Mouse (Mus musculus) forebrain, embryonic 14.5 days (tissue): ENCODE data around the gene Hoxb4. TPM values are rescaled to one million over a fixed set of nuclear protein-coding genes. Genes with fewer than 3 reads are reported as not detected.

Source experiments
- ATAC-seq: fragments of 200-750 bp; cut with Nextera tagmentation; 2 replicates; pipeline ENCODE4 v1.8.0; 2017; ENCODE audit warnings: mild to moderate bottlenecking, moderate library complexity
- DNase-seq: peaks from one replicate; pipeline ENCODE4 v3.0.0-alpha.2; 2015; ENCODE audit warnings: low spot score
- H3K27ac ChIP-seq: fragments of 300-500 bp; sonication (generic); 2 replicates; pipeline ENCODE4 v1.5.1; 2014; ENCODE audit warnings: low read depth, mild to moderate bottlenecking, control low read depth, low read length, moderate library complexity
- H3K27me3 ChIP-seq: fragments of 300-500 bp; sonication (generic); replicated peaks from 2 replicates; pipeline ENCODE4 v1.6.1; 2014; ENCODE audit warnings: low read length, control low read depth, mixed read lengths; ENCODE audit not compliant: control insufficient read depth, insufficient read depth
- H3K36me3 ChIP-seq: fragments of 300-500 bp; sonication (generic); 2 replicates; pipeline ENCODE4 v1.6.1; 2014; ENCODE audit warnings: low read length, control low read depth; ENCODE audit not compliant: control insufficient read depth, insufficient read depth
- H3K4me1 ChIP-seq: fragments of 300-500 bp; sonication (generic); 2 replicates; pipeline ENCODE4 v1.6.1; 2014; ENCODE audit warnings: antibody characterized with exemption, low read length, control low read depth; ENCODE audit not compliant: control insufficient read depth, insufficient read depth
- H3K4me2 ChIP-seq: fragments of 300-500 bp; sonication (generic); 2 replicates; pipeline ENCODE4 v1.6.1; 2014; ENCODE audit warnings: mild to moderate bottlenecking, control low read depth, low read length
- H3K4me3 ChIP-seq: fragments of 300-500 bp; sonication (generic); 2 replicates; pipeline ENCODE4 v1.5.1; 2014; ENCODE audit warnings: low read depth, low read length, control low read depth
- H3K9ac ChIP-seq: fragments of 300-500 bp; sonication (generic); 2 replicates; pipeline ENCODE4 v1.6.1; 2014; ENCODE audit warnings: mild to moderate bottlenecking, low read length, control low read depth, moderate library complexity
- H3K9me3 ChIP-seq: fragments of 300-500 bp; sonication (generic); replicated peaks from 2 replicates; pipeline ENCODE4 v1.6.1; 2016; ENCODE audit warnings: low read length, control low read depth, mixed read lengths; ENCODE audit not compliant: control insufficient read depth
- WGBS: fragments of 180-500 bp; shearing (Covaris S2); extraction: QIAGEN DNeasy Blood & Tissue Kit; methylation state at CpG from one replicate; pipeline ENCODE4 v1.1.7; 2014; 5-methylcytosine and 5-hydroxymethylcytosine counted together
- polyA plus RNA-seq: library from polyadenylated mRNA; unstranded; fragments of >200 nt; fragmentation: Nextera tagmentation; extraction: Ambion mirVana; gene quantifications from 2 replicates; pipeline ENCODE4 v1.2.1, GENCODE M21; 2014

Hoxb4 gene
- polyA plus RNA-seq, 1 experiment from 2014 or later, result not detected

DNA sequence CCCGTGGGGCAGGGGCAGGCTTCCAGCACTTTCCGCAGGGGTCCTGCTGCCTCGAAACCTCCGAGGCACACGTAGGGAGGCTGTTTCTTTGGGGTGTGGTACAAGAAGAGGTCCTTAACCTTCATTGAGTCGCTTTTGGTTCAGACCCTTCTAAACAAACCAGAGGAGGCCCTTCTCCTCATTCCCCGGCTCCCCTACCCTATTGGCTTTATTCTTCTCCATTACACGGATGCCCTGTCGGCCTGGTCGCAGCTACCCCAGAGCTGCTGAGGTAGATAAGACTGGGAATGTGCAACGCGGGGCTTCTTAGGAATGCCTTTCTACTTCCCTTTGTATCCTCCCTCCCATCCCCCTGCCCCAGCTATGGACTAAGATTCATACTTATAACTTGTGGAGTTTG, 8.6 kb downstream of the Hoxb4 start:
- H3K9ac ChIP-seq, result no peak overlapping the region
- WGBS, result 2% methylated on average over 12 of the region's 12 CpGs
- ATAC-seq, result no peak

DNA sequence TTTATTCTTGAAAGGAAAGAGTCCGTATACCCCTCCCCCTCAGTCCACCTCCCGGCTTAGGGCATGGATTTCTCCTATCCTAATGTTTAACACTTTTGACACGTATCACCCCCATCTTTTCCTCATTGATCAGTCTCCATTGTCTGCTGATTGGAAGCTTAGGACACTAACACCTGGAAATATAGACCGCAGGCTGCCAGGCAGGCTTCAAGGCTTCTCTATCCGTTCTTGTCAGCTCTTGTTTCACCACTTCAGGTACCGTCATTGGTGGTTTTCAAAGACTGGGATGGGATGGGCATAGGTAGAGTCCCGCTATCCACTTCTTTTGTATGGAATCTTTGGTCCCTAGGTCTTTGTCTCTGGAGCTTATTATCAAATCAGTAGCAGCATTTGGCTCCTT, 9.1 kb downstream of the Hoxb4 start:
- no peak overlapping the region for H3K9ac ChIP-seq
- no peak overlapping the region for H3K4me2 ChIP-seq
- H3K27me3 ChIP-seq, result peaks cover 100% of the 10 kb centered on the region
- WGBS, result 1% methylated on average over 7 of the region's 7 CpGs
- no peak overlapping the region for H3K4me3 ChIP-seq
- H3K4me1 ChIP-seq, result no peaks in the 10 kb centered on the region
- no peaks in the 10 kb centered on the region for H3K9me3 ChIP-seq
- ATAC-seq, result no peak
- H3K36me3 ChIP-seq, result no peaks in the 10 kb centered on the region
- no peak for DNase-seq
- no peak overlapping the region for H3K27ac ChIP-seq

More for the DNA sequence above, 8.6 kb downstream of the Hoxb4 start:
- Histone ChIP-seq H3K4me1 (no peaks in the 10 kb centered on the region), H3K9me3 (no peaks in the 10 kb centered on the region), H3K27me3 (peaks cover 100% of the 10 kb centered on the region), H3K4me2 (no peak overlapping the region), H3K36me3 (no peaks in the 10 kb centered on the region), H3K27ac (no peak overlapping the region), H3K4me3 (no peak overlapping the region)
- no peak for DNase-seq

DNA sequence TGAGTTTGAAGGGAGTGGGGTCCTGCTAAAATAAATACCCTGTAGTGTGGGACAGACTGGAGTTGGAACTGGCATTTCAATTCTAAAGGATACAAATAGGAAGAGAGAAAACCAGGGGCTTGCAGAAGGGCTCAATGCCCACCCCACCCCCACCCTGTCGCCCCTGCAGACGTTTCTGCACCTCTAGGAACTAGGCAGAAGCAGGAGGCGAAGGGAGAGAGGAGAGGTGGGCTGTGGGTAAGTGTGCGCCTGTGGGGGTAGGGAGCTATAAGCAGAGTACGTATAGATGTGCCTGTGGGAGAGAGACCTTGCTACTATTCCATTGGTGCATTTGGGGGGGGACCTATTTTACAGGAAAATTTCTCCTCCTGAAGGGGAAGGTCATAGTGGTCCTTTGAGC, 9.7 kb downstream of the Hoxb4 start:
- Histone ChIP-seq H3K27me3 (peaks cover 100% of the 10 kb centered on the region), H3K36me3 (no peaks in the 10 kb centered on the region), H3K9ac (no peak overlapping the region), H3K27ac (no peak overlapping the region), H3K4me3 (no peak overlapping the region), H3K4me2 (no peak overlapping the region), H3K4me1 (no peaks in the 10 kb centered on the region), H3K9me3 (no peaks in the 10 kb centered on the region)
- WGBS, result under 1% methylated on average over 5 of the region's 5 CpGs
- DNase-seq, result no peak
- no peak for ATAC-seq

DNA sequence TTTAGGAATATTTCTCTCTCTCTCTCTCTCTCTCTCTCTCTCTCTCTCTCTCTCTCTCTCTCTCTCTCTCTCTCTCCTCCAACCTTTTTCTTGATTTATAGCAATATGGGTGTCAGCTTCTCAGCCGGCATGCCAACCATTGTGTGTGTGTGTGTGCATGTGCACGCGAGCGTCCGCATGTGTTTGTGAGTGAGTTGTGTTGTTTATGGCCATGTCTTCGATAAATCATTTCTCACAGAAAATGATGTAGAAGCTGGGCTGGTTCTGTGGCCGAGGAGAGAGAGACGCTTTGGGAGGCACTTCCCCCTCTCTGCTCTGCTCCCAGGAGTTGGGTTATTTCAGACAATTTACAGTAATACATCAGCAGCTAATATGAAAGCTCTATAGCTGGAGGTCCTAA, 10.5 kb downstream of the Hoxb4 start:
- Histone ChIP-seq H3K4me3 (no peak overlapping the region), H3K27me3 (peaks cover 100% of the 10 kb centered on the region), H3K4me1 (no peaks in the 10 kb centered on the region), H3K36me3 (no peaks in the 10 kb centered on the region), H3K9ac (no peak overlapping the region), H3K27ac (no peak overlapping the region), H3K4me2 (no peak overlapping the region), H3K9me3 (no peaks in the 10 kb centered on the region)
- ATAC-seq (no peak), DNase-seq (no peak)
- 3% methylated on average over 8 of the region's 8 CpGs for WGBS

DNA sequence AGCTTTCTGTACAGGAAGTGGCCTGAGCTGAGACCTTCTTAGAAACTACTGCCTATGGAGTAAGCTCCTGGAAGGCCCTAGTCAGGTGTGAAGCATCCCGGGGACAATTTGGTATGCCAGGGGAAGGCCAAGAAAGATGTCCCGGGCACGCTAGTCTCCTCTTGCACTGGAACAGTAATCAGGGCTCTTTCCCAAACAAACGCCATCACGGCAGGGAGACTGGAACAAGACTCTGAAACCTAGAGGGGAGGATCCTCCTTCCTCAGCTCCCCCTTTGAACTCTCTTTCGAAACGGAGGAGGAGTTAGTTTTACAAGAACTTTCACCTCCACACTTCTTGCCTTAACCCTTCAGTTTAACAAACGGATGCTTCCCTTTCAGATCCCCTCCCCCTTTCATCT, 14.0 kb downstream of the Hoxb4 start:
- 1% methylated on average over 8 of the region's 8 CpGs for WGBS
- no peak for DNase-seq
- no peak overlapping the region for H3K9ac ChIP-seq

DNA sequence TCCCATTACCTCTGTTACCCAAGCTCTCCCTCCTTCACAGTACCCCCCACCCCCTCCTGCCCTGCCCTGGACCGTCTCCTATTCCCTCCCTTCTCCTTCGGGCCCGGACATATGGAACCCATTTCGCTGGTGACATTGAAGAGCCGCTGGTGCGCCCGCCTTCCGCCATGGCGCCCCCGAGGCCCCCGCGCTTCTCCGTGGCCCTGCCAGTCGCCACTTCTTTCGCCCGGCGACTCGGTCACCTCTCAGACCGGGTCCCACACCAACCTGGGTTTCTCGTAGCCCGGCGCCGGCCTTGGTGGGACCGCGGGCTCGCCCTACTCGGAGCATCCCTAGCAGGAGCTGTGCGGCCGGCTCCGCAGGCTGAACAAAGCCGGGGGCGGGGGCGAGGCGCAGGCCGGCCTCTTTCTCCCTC, 14.6 kb downstream of the Hoxb4 start:
- no peak overlapping the region for H3K9ac ChIP-seq
- H3K36me3 ChIP-seq, result no peaks in the 10 kb centered on the region
- peaks cover 100% of the 10 kb centered on the region for H3K27me3 ChIP-seq
- no peaks in the 10 kb centered on the region for H3K9me3 ChIP-seq
- DNase-seq, result no peak
- under 1% methylated on average over 28 of the region's 35 CpGs for WGBS
- no peak overlapping the region for H3K27ac ChIP-seq
- no peak overlapping the region for H3K4me3 ChIP-seq
- no peak overlapping the region for H3K4me2 ChIP-seq
- no peak for ATAC-seq
- no peaks in the 10 kb centered on the region for H3K4me1 ChIP-seq

More for the DNA sequence above, 14.0 kb downstream of the Hoxb4 start:
- Histone ChIP-seq H3K27ac (no peak overlapping the region), H3K4me2 (no peak overlapping the region), H3K36me3 (no peaks in the 10 kb centered on the region), H3K27me3 (peaks cover 100% of the 10 kb centered on the region), H3K9me3 (no peaks in the 10 kb centered on the region), H3K4me1 (no peaks in the 10 kb centered on the region), H3K4me3 (no peak overlapping the region)
- ATAC-seq, result no peak

DNA sequence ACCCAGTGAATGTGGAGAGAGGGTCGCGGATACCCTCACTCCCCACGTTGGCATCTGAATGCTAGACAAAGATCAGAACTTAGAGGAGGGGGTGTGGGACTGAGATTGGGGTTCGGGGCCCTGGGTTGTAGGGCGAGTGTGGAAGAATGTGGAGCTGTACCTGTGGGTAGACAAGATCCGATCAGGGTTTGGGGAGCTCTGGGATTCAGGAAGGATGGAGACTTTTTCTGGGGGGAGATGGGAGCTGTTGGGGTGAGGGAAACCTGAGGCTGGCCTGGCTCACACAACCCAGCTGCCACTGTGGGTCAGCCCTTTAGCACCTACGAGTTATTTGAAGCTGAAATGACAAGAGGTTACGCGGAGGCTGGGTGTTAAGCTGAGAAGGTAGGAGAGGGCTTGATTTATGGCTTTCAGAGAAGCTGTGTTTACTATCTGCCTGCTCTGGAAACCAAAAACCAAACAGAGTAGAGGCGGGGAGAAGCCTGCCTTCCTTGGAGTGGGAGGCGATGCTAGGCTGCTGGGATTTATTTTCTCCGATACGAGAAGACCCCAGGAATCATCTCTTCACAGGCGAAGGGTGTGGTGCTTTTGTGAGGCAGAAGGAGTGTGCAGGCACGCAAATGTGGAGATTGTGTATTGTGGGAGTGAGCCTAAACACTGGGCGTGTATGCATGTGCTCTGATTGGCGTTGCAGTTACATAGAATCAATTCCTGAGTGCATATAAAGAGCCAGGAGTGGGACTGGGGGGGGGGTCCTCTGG, 15.4 kb downstream of the Hoxb4 start:
- 3% methylated on average over 17 of the region's 17 CpGs for WGBS
- DNase-seq (no peak), ATAC-seq (no peak)
- H3K36me3 ChIP-seq, result no peaks in the 10 kb centered on the region
- no peak overlapping the region for H3K9ac ChIP-seq
- no peaks in the 10 kb centered on the region for H3K9me3 ChIP-seq
- H3K4me1 ChIP-seq, result no peaks in the 10 kb centered on the region
- no peak overlapping the region for H3K4me3 ChIP-seq
- H3K27ac ChIP-seq, result no peak overlapping the region
- H3K4me2 ChIP-seq, result no peak overlapping the region
- H3K27me3 ChIP-seq, result peaks cover 100% of the 10 kb centered on the region

DNA sequence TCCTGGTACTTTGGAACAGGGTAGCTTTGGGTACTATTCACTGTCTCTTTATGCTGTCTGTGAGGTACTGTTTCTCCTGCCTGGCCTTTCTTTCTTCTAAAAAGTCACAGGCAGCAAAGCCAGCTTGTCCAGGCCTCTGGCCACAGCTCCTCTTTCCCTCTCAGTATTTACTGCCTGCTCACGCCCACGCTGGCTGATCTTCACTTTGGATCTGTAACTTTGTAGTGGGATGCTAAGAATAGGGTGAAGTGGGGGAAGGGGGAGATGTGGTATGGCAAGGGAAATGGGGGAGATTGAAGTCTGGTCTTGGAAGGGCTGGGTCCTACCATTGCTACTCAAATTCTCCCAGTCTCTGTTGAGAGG, 15.9 kb downstream of the Hoxb4 start:
- Histone ChIP-seq H3K27ac (no peak overlapping the region), H3K4me1 (no peaks in the 10 kb centered on the region), H3K4me3 (no peak overlapping the region), H3K27me3 (peaks cover 100% of the 10 kb centered on the region), H3K9me3 (no peaks in the 10 kb centered on the region), H3K4me2 (no peak overlapping the region), H3K36me3 (no peaks in the 10 kb centered on the region), H3K9ac (no peak overlapping the region)
- WGBS, result 0% methylated on average over 2 of the region's 2 CpGs
- DNase-seq (no peak), ATAC-seq (no peak)

DNA sequence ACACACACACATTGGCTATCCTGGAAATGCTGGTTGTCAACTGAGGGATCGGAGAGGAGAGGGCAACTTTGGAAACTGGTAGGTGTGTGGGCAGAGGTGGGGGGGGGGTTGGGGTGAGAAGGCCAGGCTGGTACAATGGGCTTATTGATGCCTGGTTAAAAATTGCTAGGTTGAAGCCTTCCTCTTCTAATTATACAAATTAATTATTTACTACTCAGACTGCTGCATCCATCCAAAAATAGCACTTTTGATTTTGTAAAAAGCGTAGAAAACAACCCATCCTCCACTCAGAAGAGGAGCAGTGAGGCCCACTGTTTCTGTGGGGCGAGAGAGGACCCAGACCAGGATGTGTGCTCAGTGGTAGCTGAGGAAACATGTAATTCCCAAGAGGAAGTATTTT, 16.9 kb downstream of the Hoxb4 start:
- ATAC-seq, result no peak
- no peak overlapping the region for H3K4me3 ChIP-seq
- H3K9ac ChIP-seq, result no peak overlapping the region
- H3K4me1 ChIP-seq, result no peaks in the 10 kb centered on the region
- DNase-seq, result no peak
- no peaks in the 10 kb centered on the region for H3K36me3 ChIP-seq
- no peak overlapping the region for H3K4me2 ChIP-seq
- no peak overlapping the region for H3K27ac ChIP-seq
- WGBS, result 29% methylated on average over 3 of the region's 3 CpGs
- peaks cover 100% of the 10 kb centered on the region for H3K27me3 ChIP-seq
- no peaks in the 10 kb centered on the region for H3K9me3 ChIP-seq
